Mouse (Mus musculus) lung, postnatal 14 days (tissue): Measurements from ENCODE around the gene Bsn.
"Not testable (repeated sequence)": the region's sequence is repeated elsewhere in the genome, so short reads cannot be mapped to it uniquely, and the experiment has no call there.

Source experiments
- DNase-seq: peaks from one replicate; pipeline ENCODE4 v3.0.0; 2021

Gene Bsn

DNA sequence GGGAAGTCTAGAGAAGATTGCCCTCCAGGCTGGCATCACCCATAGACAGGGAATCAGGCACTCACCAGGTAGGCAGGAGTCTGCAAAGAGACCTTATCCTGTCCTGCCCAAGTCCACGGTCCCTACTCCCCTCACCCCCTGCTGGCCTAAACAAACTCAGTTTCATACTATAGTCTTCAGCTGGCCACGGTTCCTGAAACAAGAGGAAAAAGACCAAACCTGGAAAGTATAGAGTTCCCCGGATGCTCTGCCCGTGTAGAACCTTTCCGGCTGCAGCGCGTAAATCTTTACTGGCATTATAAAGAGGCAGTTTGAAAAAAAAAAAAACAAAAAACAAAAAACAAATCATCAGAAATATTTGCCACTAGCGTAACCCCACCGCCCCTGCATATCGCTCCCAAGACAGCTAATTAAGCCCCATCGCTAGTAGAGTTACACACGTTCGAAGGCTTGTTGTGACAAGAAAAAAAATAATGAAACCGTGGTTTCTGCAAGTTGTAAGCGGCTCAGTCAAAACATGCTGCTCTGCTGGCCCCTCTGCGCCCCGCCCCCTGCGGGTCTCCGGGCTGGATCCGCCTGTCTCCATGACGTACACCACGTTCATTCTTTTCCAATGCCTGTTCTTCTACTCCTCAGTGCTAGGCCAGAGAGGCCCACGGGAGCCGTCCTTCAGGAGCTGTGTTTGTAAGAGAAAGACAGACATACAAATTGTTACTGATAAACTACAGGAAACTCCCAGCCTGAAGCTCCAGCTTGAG, 6.9 kb upstream of the Bsn start:
- no peak for DNase-seq

DNA sequence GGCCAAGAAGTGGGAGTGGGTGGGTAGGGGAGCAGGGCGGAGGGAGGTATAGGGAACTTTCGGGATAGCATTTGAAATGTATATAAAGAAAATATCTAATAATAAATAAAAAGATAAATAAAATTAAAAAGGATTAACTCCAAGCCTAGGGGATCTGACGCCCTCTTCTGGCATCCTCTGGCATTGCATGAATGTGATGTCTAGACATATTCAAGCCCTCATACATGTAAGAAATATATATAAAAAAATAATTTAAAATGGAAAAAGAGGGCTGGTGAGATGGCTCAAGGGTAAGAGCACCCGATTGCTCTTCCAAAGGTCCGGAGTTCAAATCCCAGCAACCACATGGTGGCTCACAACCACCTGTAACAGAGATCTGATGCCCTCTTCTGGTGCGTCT, 6.0 kb upstream of the Bsn start:
- DNase-seq, result not testable (repeated sequence)

- no peak for DNase-seq
These were observed 747 bp downstream of the Bsn start for GRCm38 (mm10) chr9:108189488-108189786.

DNA sequence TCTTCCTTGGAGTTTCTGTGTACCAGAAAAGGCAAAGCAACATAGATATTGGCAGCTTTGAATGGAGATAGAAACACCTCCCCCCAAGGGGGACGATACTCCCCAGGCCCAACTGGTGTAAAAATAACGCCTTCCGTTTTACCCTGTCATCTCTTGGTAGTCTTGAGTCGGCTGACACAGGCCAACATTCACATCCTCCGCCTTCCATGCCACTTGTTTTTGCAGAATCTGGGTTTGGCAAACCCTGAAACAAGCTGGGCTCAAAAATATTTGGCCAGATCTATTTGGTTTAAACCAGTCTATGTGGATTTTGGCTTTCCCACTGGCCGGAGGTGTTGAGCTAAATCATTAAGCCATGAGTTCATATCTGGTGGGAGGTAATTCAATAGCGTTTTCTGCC, 1.2 kb downstream of the Bsn start:
- DNase-seq, result no peak

DNA sequence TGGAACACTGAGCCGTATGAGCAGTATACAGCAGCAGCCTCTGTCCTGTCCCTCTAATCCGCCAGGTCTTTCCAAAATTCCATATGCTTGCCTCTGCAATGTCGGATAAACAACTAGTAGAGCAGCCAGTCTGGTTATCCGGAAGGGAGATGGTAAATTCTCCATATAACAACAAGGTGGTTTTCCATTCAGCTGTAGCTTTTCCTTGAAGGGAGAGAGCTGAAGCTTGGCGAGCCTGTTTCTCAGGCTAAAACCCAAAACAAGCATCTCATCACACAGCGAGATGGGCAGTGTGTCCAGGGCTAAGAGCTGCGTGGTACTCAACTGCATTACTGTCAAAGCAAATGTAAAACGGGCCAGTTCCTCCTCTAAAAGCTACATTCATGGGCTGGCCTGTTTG, 1.7 kb downstream of the Bsn start:
- no peak for DNase-seq

GRCm38 (mm10) chr9:108187616-108188015, 2.6 kb downstream of the Bsn start:
- DNase-seq, result no peak

- no peak for DNase-seq
These were observed 4.4 kb downstream of the Bsn start for GRCm38 (mm10) chr9:108185786-108186185.

DNA sequence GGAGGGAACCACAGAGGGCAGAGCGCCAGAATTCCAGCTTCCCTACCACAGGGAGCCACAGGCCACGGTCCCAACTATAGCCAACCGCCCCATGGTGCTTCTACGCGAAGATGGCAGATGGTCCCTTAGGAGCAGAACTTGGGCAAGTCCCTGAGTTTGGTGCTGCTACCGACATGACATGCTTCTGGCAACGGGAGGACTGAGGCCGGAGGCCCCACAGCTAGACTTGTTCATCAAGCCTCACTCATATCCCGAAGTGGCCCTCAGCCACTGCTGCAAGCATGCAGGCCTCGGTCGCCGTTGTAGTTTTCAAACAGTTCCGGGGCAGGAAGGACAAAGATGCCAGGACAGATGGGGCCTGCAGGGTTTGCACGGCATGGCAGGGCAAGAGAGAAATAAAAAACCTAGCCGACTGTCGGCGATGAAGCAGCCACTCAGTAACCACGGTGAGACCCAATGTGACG, 6.6 kb downstream of the Bsn start:
- no peak for DNase-seq

GRCm38 (mm10) chr9:108182806-108183506, 7.2 kb downstream of the Bsn start:
- DNase-seq, result no peak

- no peak for DNase-seq
These were observed 11.8 kb downstream of the Bsn start for GRCm38 (mm10) chr9:108178391-108178790.

- DNase-seq, result no peak
These were observed 14.9 kb downstream of the Bsn start for GRCm38 (mm10) chr9:108175116-108175838.

- no peak for DNase-seq
These were observed 17.3 kb downstream of the Bsn start for GRCm38 (mm10) chr9:108172777-108173350.

DNA sequence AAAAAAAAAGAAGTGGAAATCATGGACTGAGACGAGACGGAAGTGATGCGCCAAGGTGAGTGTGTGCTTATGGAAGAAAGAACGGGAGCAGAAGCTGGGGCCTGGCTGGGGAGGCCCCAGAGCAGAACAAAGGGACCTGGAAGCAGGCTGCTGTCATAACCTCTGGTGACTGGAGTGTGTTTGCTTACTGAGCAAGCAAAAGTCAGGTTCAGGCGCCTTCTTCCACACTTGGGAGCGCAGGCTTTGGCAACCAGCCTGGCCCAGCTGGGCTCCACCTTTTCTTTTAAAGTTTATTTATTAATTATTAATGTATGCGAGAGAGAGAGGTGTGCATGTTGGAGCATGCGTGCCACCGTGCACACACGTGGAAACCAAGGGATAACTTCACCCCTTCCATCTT, 20.4 kb downstream of the Bsn start:
- DNase-seq, result no peak

DNA sequence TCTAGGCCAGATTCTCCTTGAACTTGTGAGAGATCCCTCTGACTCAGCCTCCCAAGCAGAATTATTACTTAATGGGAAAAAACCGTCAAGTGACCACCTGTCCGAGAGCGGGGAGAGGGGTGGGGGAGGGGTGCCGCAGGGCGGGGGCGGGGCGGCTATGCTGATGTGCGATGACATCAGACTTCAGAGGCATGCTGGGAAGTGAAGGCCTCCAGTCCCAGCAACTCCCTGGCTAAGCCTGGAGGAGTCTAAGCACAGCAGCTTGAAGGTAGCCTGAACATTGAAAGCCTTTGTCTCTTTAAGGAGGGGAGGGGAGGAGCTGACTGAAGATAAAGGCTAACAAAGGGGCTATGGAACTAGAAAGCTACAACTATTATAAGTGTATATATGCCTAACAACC, 25.0 kb downstream of the Bsn start:
- DNase-seq, result no peak

DNA sequence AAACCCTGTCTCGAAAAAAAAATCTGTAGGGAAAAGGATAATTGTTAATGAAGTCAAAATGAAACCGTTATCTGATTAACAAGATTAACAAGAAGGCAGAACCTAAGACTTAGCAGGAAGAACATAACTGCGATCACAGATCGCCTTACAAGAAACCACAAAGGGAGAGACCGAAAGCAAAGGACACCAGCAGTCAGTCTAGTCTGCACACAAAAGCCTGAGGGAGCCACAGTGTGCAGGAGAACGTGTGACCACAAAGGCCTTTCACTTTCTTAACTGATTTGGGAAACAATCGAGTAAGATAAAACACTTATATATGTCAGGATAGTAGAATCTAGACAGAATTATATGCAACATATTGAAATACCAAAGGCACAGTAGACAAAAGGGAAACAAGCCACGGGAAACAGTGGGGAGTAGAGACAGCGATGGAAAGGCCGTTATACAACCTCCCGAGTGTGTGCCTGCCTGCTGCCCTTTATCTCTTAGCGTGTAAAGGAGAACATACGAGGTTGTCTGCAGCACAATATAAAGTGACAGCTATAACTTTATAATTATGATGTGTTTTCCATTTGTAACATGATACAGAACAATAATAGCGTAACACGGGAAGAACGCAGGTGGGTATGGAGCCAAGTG, 26.4 kb downstream of the Bsn start:
- no peak for DNase-seq

DNA sequence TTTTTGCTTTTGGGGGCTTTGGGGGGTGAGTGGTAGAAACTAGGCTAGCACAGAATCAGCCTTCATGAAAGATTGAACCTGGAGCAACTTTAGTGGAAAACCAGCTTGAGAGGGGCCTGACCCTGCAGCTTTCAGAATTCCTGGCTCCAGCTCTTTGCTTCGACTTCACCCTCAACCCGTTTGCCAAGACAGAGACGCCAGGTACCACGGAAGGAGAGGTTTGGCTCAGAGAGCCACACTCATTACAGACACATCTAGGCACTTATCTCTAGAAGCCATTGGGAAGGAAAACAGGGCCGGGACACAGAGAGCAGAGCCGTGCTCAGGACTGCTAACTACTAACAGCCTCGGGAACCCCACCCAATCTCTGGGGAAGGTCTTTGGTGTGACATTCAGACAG, 32.3 kb downstream of the Bsn start:
- no peak for DNase-seq

DNA sequence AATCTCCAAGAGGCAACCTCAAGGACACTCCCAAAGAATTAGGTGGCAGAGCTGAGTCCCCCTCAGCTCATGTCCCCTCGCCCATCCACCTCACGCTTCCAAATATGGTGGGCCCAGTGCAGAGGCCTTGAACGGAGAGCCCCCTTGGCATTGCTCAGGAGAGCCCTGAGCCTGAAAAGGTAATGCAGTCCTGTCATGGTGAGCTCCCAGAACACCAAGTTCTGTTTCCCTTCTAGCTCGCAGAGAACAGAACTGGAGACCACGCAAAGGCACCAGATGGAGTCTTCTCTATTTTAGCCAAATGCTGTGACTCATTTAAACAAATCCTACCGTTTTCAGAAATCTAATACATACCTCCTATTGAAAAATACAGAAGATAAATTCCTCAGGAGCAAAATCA, 32.7 kb downstream of the Bsn start:
- DNase-seq, result no peak

DNA sequence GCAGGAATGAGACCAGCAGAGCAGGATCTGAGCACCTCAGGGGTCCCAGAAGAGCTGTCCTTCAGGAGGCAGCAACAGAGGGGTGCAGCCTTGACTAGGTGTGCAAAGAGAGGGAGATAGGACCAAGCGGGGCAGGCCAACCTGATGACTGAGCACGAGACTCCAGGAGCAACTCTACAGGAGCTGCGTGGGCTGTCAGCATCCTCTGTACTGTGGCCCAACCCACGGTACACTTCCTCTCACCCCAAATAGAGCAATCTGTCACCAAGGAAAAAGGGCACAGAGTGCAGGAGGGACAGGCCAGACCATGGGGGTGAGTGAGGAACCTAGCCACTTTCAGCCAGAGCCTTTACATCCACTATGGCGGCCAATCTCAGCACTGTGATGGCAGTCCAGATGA, 33.4 kb downstream of the Bsn start:
- DNase-seq, result no peak

DNA sequence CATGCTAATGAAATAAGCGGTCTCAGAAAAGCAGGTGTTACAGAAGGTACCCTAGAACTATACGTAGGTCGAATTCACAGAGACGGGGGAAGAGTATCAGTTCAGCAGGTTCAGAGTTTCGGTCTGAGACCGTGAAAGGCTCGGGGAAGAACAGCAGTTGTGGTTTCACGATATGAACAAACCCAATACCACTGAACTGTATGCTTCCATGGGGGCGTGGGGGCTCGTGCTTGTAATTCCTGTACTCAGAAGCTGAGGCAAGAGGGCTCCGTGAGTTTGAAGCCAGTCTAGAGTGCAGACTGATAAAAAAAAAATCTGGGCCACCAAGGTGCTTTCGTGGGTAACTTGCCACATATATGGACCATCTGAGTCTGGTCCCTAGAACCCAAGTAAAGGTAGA, 35.4 kb downstream of the Bsn start:
- no peak for DNase-seq

DNA sequence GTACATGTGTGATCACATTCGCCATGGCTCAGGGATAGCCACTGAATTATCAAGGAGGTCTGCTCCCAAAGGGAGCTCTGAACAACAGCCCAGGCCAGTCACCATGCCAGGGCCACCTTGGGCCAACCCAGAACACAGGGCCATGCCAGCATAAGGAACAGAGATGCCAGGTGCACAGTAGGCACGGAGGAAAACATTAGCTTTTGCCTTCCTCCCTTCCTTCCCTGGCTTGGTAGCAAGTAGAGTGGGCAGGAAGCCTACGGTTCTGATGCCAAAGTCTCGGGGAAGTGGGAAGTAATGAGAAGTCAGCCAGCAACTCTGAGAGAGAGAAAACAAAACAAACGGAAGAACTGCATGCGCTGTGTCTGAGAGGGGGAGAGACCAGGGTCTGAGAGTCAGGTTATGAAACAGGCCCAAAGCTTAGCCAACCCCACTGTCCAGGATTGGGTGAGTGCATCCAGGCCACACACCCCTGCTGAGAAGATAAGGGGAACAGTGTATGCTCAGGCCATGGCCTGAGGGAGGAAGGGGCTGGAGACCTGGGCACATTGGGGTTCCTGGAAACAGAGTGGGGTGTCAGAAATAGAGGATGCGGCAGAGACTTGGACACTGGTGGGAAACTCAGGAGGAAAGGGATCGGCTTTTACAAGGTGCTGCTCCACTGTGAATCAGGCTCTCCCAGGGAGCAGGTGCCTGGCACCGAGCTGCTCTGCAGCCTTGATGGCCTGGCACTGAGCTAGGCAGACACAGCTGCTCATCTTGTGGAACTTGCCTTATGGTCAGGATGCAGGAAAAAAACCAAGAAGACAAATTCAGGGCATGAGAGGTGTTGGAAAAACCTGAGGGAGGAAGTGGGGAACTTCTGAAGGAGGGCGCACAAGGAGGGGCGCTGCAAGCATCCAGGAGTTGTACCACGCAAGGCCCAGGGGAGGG, 36.4 kb downstream of the Bsn start:
- no peak for DNase-seq

DNA sequence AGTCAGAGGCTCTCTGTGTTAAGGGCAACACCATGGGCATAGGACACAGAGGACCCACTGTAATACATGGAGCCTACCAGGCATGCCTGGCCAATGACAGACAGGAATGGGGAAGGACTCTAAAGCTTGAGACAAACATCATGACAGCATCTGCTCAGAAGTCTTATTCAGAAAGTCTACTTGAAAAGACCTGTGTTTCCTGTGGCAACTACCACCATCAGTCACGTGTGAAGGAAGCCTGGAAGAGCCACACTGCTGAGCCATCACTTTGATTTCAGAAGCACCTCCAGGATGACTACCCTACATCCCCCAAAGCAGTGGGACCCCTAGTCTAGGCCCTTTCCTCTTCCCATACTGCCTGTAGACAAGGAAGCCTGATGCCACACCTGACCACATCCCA, 39.7 kb downstream of the Bsn start:
- DNase-seq, result no peak

GRCm38 (mm10) chr9:108149817-108150216, 40.4 kb downstream of the Bsn start:
- DNase-seq, result no peak
